Mouse (Mus musculus) intestine, embryonic 14.5 days (tissue): ENCODE results near the gene Ube2r2. TPM values are rescaled to one million over a fixed set of nuclear protein-coding genes. Genes with fewer than 3 reads are reported as not detected.

Experiments used
- ATAC-seq: fragments of 200-750 bp; cut with Nextera tagmentation; replicated peaks from 2 replicates; pipeline ENCODE4 v1.8.0; 2017; ENCODE audit warnings: low read depth, moderate number of reproducible peaks, moderate TSS enrichment, moderate library complexity; ENCODE audit not compliant: low FRiP score, low TSS enrichment
- DNase-seq: peaks from one replicate; pipeline ENCODE4 v3.0.0-alpha.2; 2018; ENCODE audit warnings: low spot score
- H3K27ac ChIP-seq: fragments of 300-500 bp; sonication (generic); 2 replicates; pipeline ENCODE4 v1.5.1; 2014; ENCODE audit warnings: low read depth, mild to moderate bottlenecking, control low read depth
- H3K27me3 ChIP-seq: fragments of 300-500 bp; sonication (generic); replicated peaks from 2 replicates; pipeline ENCODE4 v1.6.1; 2014; ENCODE audit warnings: low read length, control low read depth; ENCODE audit not compliant: control insufficient read depth, insufficient read depth
- H3K36me3 ChIP-seq: fragments of 300-500 bp; sonication (generic); 2 replicates; pipeline ENCODE4 v1.6.1; 2014; ENCODE audit warnings: low read length, control low read depth; ENCODE audit not compliant: control insufficient read depth, insufficient read depth
- H3K4me1 ChIP-seq: fragments of 300-500 bp; sonication (generic); replicated peaks from 2 replicates; pipeline ENCODE4 v1.6.1; 2014; ENCODE audit warnings: low read length, control low read depth, mixed read lengths; ENCODE audit not compliant: control insufficient read depth, insufficient read depth
- H3K4me2 ChIP-seq: fragments of 300-500 bp; sonication (generic); 2 replicates; pipeline ENCODE4 v1.6.1; 2014; ENCODE audit warnings: low read length
- H3K4me3 ChIP-seq: fragments of 300-500 bp; sonication (generic); 2 replicates; pipeline ENCODE4 v1.5.1; 2014; ENCODE audit warnings: low read depth, low read length, control low read depth, mixed read lengths
- H3K9ac ChIP-seq: fragments of 300-500 bp; sonication (generic); 2 replicates; pipeline ENCODE4 v1.6.1; 2014; ENCODE audit warnings: mild to moderate bottlenecking, low read length
- H3K9me3 ChIP-seq: fragments of 300-500 bp; sonication (generic); 2 replicates; pipeline ENCODE4 v1.6.1; 2016; ENCODE audit warnings: low read length, control low read depth; ENCODE audit not compliant: control insufficient read depth
- WGBS: fragments of 180-500 bp; shearing (Covaris S2); extraction: QIAGEN DNeasy Blood & Tissue Kit; methylation state at CpG from one replicate; pipeline ENCODE4 v1.1.7; 2014; 5-methylcytosine and 5-hydroxymethylcytosine counted together
- polyA plus RNA-seq: library from polyadenylated mRNA; unstranded; fragments of >200 nt; fragmentation: Nextera tagmentation; extraction: Ambion mirVana; gene quantifications from 2 replicates; pipeline ENCODE4 v1.2.1, GENCODE M21; 2014

Ube2r2 gene
- polyA plus RNA-seq, 1 experiment from 2014 or later = 82.5 TPM

- Histone ChIP-seq H3K4me3 (no peak overlapping the region), H3K4me1 (no peaks in the 10 kb centered on the region), H3K36me3 (peaks cover 2% of the 10 kb centered on the region; the same call in 1 of the 2 replicates), H3K27me3 (no peaks in the 10 kb centered on the region), H3K27ac (no peak overlapping the region), H3K4me2 (no peak overlapping the region), H3K9me3 (no peaks in the 10 kb centered on the region), H3K9ac (no peak overlapping the region)
- no peak for DNase-seq
- WGBS = 74% methylated on average over 10 of the region's 10 CpGs
- ATAC-seq = no peak
These were observed 26.7 kb upstream of the Ube2r2 start for GRCm38 (mm10) chr4:41108717-41109425.

GRCm38 (mm10) chr4:41114358-41115070 lies 21.0 kb upstream of the Ube2r2 start:
- whole genome bisulfite sequencing = 81% methylated on average over 9 of the region's 9 CpGs
- Histone ChIP-seq H3K4me1 (no peaks in the 10 kb centered on the region), H3K36me3 (peaks cover 56% of the 10 kb centered on the region), H3K9ac (no peak overlapping the region), H3K4me3 (no peak overlapping the region), H3K27ac (no peak overlapping the region), H3K4me2 (no peak overlapping the region), H3K27me3 (no peaks in the 10 kb centered on the region), H3K9me3 (no peaks in the 10 kb centered on the region)
- DNase-seq (no peak), ATAC-seq (no peak)

GRCm38 (mm10) chr4:41115074-41115473 lies 20.5 kb upstream of the Ube2r2 start:
- H3K9ac ChIP-seq = no peak overlapping the region
- 89% methylated on average over 6 of the region's 6 CpGs for WGBS

GRCm38 (mm10) chr4:41115793-41116192 lies 19.8 kb upstream of the Ube2r2 start:
- H3K9ac ChIP-seq = no peak overlapping the region
- DNase-seq (no peak), ATAC-seq (no peak)
- peaks cover 69% of the 10 kb centered on the region for H3K36me3 ChIP-seq
- H3K4me1 ChIP-seq = no peaks in the 10 kb centered on the region
- no peak overlapping the region for H3K4me3 ChIP-seq
- 92% methylated on average over 15 of the region's 15 CpGs for WGBS
- H3K9me3 ChIP-seq = no peaks in the 10 kb centered on the region
- no peak overlapping the region for H3K27ac ChIP-seq
- no peak overlapping the region for H3K4me2 ChIP-seq
- no peaks in the 10 kb centered on the region for H3K27me3 ChIP-seq

More at GRCm38 (mm10) chr4:41115074-41115473, 20.5 kb upstream of the Ube2r2 start:
- no peak for ATAC-seq
- H3K27ac ChIP-seq = no peak overlapping the region
- no peak for DNase-seq
- H3K27me3 ChIP-seq = no peaks in the 10 kb centered on the region
- H3K4me2 ChIP-seq = no peak overlapping the region
- peaks cover 61% of the 10 kb centered on the region for H3K36me3 ChIP-seq
- no peaks in the 10 kb centered on the region for H3K9me3 ChIP-seq
- H3K4me3 ChIP-seq = no peak overlapping the region
- no peaks in the 10 kb centered on the region for H3K4me1 ChIP-seq

- H3K27ac ChIP-seq = no peak overlapping the region
- no peaks in the 10 kb centered on the region for H3K4me1 ChIP-seq
- WGBS = 82% methylated on average over 3 of the region's 3 CpGs
- H3K27me3 ChIP-seq = no peaks in the 10 kb centered on the region
- H3K9me3 ChIP-seq = no peaks in the 10 kb centered on the region
- no peak overlapping the region for H3K9ac ChIP-seq
- H3K4me3 ChIP-seq = no peak overlapping the region
- DNase-seq = no peak
- ATAC-seq = no peak
- peaks cover 79% of the 10 kb centered on the region for H3K36me3 ChIP-seq
- H3K4me2 ChIP-seq = no peak overlapping the region
These were observed 18.7 kb upstream of the Ube2r2 start for GRCm38 (mm10) chr4:41116817-41117216.

- H3K4me1 ChIP-seq = peaks cover 8% of the 10 kb centered on the region; the same call in 1 of the 2 replicates
- H3K4me3 ChIP-seq = no peak overlapping the region
- H3K27ac ChIP-seq = no peak overlapping the region
- H3K9ac ChIP-seq = no peak overlapping the region
- peaks cover 89% of the 10 kb centered on the region for H3K36me3 ChIP-seq
- ATAC-seq = no peak
- H3K27me3 ChIP-seq = no peaks in the 10 kb centered on the region
- DNase-seq = peak; percentile 78
- 68% methylated on average over 11 of the region's 11 CpGs for WGBS
- no peaks in the 10 kb centered on the region for H3K9me3 ChIP-seq
- no peak overlapping the region for H3K4me2 ChIP-seq
These were observed 16.7 kb upstream of the Ube2r2 start for GRCm38 (mm10) chr4:41118706-41119292.

- H3K9me3 ChIP-seq = no peaks in the 10 kb centered on the region
These were observed 11.2 kb upstream of the Ube2r2 start, which contains the start of gene Nol6 for GRCm38 (mm10) chr4:41124180-41124951. TSS of gene Nol6 (minus strand) at chr4:41124455.

GRCm38 (mm10) chr4:41129406-41129805 lies 6.1 kb upstream of the Ube2r2 start:
- H3K9ac ChIP-seq = no peak overlapping the region
- DNase-seq (peak; percentile 66), ATAC-seq (peak; percentile 54; the same call in 1 of the 2 replicates)
- H3K4me3 ChIP-seq = no peak overlapping the region
- H3K36me3 ChIP-seq = no peaks in the 10 kb centered on the region
- H3K27me3 ChIP-seq = no peaks in the 10 kb centered on the region
- H3K4me1 ChIP-seq = peaks cover 4% of the 10 kb centered on the region
- 1% methylated on average over 2 of the region's 2 CpGs for WGBS
- no peak overlapping the region for H3K4me2 ChIP-seq
- H3K9me3 ChIP-seq = no peaks in the 10 kb centered on the region
- no peak overlapping the region for H3K27ac ChIP-seq

More at GRCm38 (mm10) chr4:41124180-41124951, 11.2 kb upstream of the Ube2r2 start, which contains the start of gene Nol6:
- Histone ChIP-seq H3K4me1 (peaks cover 8% of the 10 kb centered on the region; the same call in 1 of the 2 replicates), H3K36me3 (peaks cover 36% of the 10 kb centered on the region), H3K9ac (peak within 1 kb of the TSS; percentile 56), H3K27me3 (no peaks in the 10 kb centered on the region), H3K27ac (no peak within 1 kb of the TSS), H3K4me3 (peak within 1 kb of the TSS; percentile 84), H3K4me2 (peak within 1 kb of the TSS; percentile 88)
- DNase-seq = peak; percentile 97
- WGBS = 2% methylated on average over 29 of the region's 29 CpGs
- ATAC-seq = peak; percentile 100
